Mouse (Mus musculus): ENCODE results near the gene Thrsp. TPM values are rescaled to one million over a fixed set of nuclear protein-coding genes. Genes with fewer than 3 reads are reported as not detected.

Thrsp gene
- polyA plus RNA-seq, 1 experiment from 2014 or later: 0.77 TPM

DNA sequence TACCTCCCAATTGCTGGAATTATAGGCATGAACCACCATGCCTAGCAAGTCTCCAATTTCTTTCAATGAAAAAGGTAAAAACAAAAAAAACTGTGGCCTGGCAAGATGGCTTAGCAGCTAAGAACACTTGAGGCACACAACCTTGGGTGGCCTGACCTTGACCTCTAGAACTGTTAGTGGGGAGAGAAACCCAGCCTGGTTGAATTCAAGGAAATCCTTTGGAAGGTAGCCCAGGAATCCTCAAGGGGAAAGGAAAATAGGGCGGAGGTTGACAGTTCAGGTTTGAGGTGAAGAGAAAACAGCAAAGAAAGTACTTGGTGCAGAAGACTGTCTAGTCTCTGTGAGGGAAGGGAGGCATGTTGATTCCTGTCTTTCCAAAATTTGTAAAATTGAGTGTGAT, 3.1 kb downstream of the Thrsp start:
- Histone ChIP-seq H3K9ac (no peak overlapping the region), H3K27ac (no peak overlapping the region), H3K36me3 (peaks cover 13% of the 10 kb centered on the region), H3K27me3 (replicated peaks) (no peaks in the 10 kb centered on the region), H3K9me3 (no peaks in the 10 kb centered on the region), H3K4me1 (replicated peaks) (0 out of 2 replicates have a peak, but pooled peaks cover 4% of the 10 kb centered on the region), H3K4me3 (replicated peaks) (no peak overlapping the region), H3K4me2 (replicated peaks) (no peak overlapping the region)
- ATAC-seq: no peak
- WGBS: 85% methylated on average over 1 of the region's 1 CpGs

DNA sequence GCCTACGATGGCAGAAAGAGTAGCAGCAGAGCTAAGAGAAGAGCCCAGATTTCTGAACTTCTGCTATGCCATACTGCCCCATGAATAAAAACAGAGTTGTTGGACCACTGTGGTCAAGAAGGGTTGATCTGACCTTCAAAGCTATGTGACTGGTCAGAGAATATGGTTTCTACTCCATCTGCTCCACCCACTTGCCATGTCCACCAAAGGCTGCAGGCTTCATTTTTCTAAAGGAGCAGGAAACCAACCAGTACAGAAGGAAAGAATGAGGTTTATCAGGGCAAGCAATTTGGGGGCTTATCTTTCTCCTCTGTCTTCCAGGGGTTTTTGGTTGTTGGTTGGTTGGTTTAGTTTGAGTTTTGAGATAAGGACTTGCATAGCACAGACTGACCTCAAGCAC, 3.5 kb downstream of the Thrsp start:
- H3K36me3 ChIP-seq: peaks cover 18% of the 10 kb centered on the region

DNA sequence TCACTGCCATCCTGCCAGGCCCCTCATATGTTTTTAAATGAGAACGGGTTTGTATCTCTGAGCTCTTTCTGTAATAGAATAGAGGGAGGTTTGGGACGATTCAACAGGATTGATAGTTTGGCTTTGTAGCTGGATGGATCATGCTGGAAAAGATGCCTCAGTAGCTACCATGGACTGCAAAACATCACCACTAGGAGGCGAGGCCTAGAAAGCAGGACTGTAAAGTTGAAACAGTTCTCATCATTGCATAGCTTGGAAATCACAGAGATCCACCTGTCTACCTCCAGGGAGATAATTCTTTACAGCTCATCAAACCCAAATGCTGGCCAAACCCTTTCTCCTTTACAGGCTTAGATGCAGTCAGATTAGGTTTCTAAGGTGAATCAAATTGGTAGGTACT, 6.0 kb downstream of the Thrsp start:
- Histone ChIP-seq H3K4me2 (replicated peaks) (no peak overlapping the region), H3K9me3 (no peaks in the 10 kb centered on the region), H3K27me3 (replicated peaks) (no peaks in the 10 kb centered on the region), H3K36me3 (peaks cover 18% of the 10 kb centered on the region), H3K4me3 (replicated peaks) (no peak overlapping the region), H3K9ac (no peak overlapping the region), H3K4me1 (replicated peaks) (0 out of 2 replicates have a peak, but pooled peaks cover 6% of the 10 kb centered on the region), H3K27ac (no peak overlapping the region)
- WGBS: 79% methylated on average over 3 of the region's 3 CpGs
- no peak for ATAC-seq

More for the DNA sequence above, 3.5 kb downstream of the Thrsp start:
- H3K4me3 ChIP-seq (replicated peaks): no peak overlapping the region
- H3K27ac ChIP-seq: no peak overlapping the region
- no peak overlapping the region for H3K4me2 ChIP-seq (replicated peaks)
- no peak for ATAC-seq
- no peaks in the 10 kb centered on the region for H3K9me3 ChIP-seq
- 0 out of 2 replicates have a peak, but pooled peaks cover 4% of the 10 kb centered on the region for H3K4me1 ChIP-seq (replicated peaks)
- H3K9ac ChIP-seq: no peak overlapping the region
- no peaks in the 10 kb centered on the region for H3K27me3 ChIP-seq (replicated peaks)
- WGBS: 84% methylated on average over 1 of the region's 1 CpGs

DNA sequence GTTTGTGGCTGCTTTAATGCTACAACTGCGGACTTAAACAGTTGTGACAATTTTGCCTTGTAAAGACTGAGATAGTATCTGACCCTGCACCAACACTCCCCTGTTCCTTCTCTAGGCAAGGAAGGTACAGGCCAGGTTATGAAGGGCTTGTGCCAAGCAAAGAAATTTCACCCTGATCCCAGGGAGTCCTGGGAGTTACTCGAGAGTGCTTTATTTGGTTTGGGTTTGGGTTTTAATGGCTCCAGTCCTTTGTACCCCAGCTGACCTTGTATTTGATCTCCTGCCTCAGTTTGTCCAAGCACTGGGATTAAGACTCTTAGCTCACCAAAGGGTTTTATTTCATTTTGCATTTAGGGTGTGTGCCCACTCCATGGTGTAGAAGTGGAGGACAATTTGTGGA, 6.4 kb downstream of the Thrsp start:
- no peak for ATAC-seq
- Histone ChIP-seq H3K4me1 (replicated peaks) (0 out of 2 replicates have a peak, but pooled peaks cover 6% of the 10 kb centered on the region), H3K36me3 (peaks cover 18% of the 10 kb centered on the region), H3K9ac (no peak overlapping the region), H3K4me3 (replicated peaks) (no peak overlapping the region), H3K9me3 (no peaks in the 10 kb centered on the region), H3K27ac (no peak overlapping the region), H3K27me3 (replicated peaks) (no peaks in the 10 kb centered on the region), H3K4me2 (replicated peaks) (no peak overlapping the region)
- 88% methylated on average over 2 of the region's 2 CpGs for WGBS

DNA sequence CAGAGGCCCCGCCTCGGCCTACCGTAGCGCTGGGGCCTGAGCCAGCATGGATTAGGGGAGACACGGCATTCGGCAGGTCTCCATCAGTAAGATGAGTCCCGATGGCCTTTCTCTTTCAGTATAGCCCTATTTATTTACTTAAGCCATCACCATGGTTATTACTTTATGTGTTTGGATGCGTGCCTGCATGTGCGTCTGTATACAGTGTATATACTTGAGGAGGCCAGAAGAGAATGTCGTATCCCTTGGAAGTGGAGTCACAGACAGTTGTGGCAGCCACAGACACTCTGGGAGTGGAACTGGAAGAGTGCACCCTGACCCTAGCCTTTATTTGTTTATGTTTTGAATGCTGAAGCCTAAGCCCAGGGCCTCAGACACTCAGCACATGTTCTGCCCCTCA, 10.4 kb downstream of the Thrsp start:
- no peaks in the 10 kb centered on the region for H3K27me3 ChIP-seq (replicated peaks)
- H3K9me3 ChIP-seq: no peaks in the 10 kb centered on the region
- H3K27ac ChIP-seq: no peak overlapping the region
- no peak overlapping the region for H3K9ac ChIP-seq
- no peak overlapping the region for H3K4me3 ChIP-seq (replicated peaks)
- H3K4me1 ChIP-seq (replicated peaks): 0 out of 2 replicates have a peak, but pooled peaks cover 2% of the 10 kb centered on the region
- H3K36me3 ChIP-seq: peaks cover 22% of the 10 kb centered on the region
- ATAC-seq: peak; percentile 58; the same call in 1 of the 2 replicates
- WGBS: 67% methylated on average over 10 of the region's 10 CpGs
- no peak overlapping the region for H3K4me2 ChIP-seq (replicated peaks)

DNA sequence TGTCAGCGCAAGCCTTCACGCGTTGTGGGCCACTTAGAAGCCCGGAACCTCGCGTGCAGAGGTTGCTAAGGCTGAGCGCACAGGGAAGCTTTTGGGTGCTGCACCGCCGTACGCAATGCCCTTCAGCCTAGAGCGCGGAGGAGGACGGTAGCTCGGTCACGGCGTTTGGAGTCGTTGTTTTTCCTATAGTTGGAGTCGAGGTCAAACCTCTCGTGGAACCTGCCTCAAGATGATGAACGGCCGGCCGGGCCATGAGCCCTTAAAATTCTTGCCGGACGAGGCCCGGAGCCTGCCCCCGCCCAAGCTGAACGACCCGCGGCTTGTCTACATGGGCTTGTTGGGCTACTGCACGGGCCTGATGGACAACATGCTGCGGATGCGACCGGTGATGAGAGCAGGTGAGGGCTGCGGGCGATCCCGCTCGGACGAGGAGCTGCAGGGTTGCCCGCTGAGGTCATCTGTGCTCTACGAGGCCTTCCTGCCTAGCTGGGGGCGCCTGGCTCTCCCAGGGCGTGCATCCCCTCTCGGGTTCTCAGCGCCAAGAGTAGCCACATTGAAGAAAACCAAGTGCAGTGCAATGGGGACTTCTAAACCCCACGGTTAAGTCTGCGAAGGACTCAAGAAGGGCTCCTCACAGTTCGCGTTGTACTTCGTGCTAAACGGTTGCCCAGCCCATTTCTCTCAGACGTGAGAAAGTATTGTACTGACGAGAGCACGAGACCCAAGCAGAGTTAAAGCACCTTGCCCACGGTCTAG, 17.4 kb downstream of the Thrsp start, which contains the start of gene Ndufc2:
Ndufc2 (plus strand) TSS at position 44 of the 756 bp plus-strand sequence.
- no peaks in the 10 kb centered on the region for H3K27me3 ChIP-seq (replicated peaks)
- WGBS: under 1% methylated on average over 54 of the region's 54 CpGs
- peak within 1 kb of the TSS; percentile 61 for H3K4me2 ChIP-seq (replicated peaks)
- peak; percentile 96 for ATAC-seq
- peaks cover 13% of the 10 kb centered on the region; the same call in 1 of the 2 replicates for H3K4me1 ChIP-seq (replicated peaks)
- peak within 1 kb of the TSS; percentile 88 for H3K27ac ChIP-seq
- H3K9me3 ChIP-seq: no peaks in the 10 kb centered on the region
- peak within 1 kb of the TSS; percentile 88 for H3K4me3 ChIP-seq (replicated peaks)
- peaks cover 8% of the 10 kb centered on the region; the same call in 1 of the 2 replicates for H3K36me3 ChIP-seq
- H3K9ac ChIP-seq: peak within 1 kb of the TSS; percentile 97

DNA sequence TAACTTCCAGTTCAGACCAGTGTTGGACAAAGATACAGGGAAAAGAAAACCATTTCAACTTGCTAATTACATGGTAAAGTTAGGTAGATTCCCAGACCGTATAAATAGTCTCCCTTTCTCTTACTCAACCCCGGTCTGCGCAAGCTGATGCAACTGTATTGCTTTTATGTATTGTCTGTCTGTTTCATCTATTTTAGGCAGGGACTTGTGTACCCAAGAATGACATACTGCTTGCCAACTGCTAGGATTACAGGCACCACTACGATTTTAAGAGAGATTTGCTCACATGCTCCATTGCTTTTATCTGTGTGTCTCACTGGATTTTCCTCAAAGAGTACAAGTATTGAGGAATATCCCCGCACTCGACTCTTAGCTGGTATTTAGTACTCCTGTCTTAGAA, 18.6 kb downstream of the Thrsp start:
- Histone ChIP-seq H3K9ac (no peak overlapping the region), H3K36me3 (peaks cover 6% of the 10 kb centered on the region; the same call in 1 of the 2 replicates), H3K4me2 (replicated peaks) (no peak overlapping the region), H3K27me3 (replicated peaks) (no peaks in the 10 kb centered on the region), H3K4me3 (replicated peaks) (no peak overlapping the region), H3K27ac (no peak overlapping the region), H3K9me3 (no peaks in the 10 kb centered on the region), H3K4me1 (replicated peaks) (peaks cover 13% of the 10 kb centered on the region; the same call in 1 of the 2 replicates)
- WGBS: 88% methylated on average over 6 of the region's 6 CpGs
- no peak for ATAC-seq

DNA sequence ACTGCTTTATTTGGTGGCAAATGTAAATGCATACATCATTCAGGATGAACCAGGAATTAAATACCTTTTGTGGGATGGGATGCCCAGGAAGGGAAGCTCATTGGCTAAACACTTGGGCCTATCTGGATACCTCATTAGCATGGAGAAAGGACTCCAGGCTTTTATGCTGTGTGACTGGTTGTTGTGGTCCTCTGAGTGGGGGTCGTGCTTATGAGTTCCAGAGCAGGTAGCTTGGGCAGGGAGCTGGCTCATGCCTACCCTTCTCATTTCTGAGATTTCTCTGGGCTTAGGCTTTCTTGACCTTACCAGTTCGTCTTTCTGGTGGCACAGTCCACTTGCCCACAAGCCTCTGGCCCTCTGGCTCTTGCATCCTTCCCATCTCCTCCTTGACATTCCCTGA, 23.2 kb downstream of the Thrsp start:
- H3K4me1 ChIP-seq (replicated peaks): 0 out of 2 replicates have a peak, but pooled peaks cover under 1% of the 10 kb centered on the region
- H3K9ac ChIP-seq: no peak overlapping the region
- no peaks in the 10 kb centered on the region for H3K27me3 ChIP-seq (replicated peaks)
- H3K36me3 ChIP-seq: peaks cover 6% of the 10 kb centered on the region; the same call in 1 of the 2 replicates
- no peak for ATAC-seq
- H3K9me3 ChIP-seq: no peaks in the 10 kb centered on the region
- no peak overlapping the region for H3K4me3 ChIP-seq (replicated peaks)
- 81% methylated on average over 2 of the region's 2 CpGs for WGBS
- no peak overlapping the region for H3K27ac ChIP-seq
- H3K4me2 ChIP-seq (replicated peaks): no peak overlapping the region

DNA sequence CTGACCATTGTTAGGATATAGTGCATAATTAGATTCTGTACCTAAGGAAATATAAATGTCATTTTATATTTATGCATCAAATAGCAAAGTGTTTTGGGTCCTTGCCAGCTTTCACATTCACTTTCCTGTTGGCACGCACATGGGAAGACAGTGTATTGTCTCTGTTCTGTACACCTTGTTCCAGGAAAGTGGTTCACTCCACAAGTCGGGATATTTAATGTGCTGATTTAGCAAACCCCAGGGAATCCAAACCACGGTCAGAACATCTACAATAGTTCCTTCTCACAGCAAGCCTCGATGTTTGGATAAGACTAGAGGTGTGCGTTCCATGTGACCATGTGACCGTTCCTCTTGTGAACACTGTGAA, 25.5 kb downstream of the Thrsp start:
- Histone ChIP-seq H3K9me3 (no peaks in the 10 kb centered on the region), H3K27me3 (replicated peaks) (no peaks in the 10 kb centered on the region), H3K9ac (no peak overlapping the region), H3K4me3 (replicated peaks) (no peak overlapping the region), H3K36me3 (peaks cover 24% of the 10 kb centered on the region), H3K4me1 (replicated peaks) (no peaks in the 10 kb centered on the region), H3K27ac (no peak overlapping the region), H3K4me2 (replicated peaks) (no peak overlapping the region)
- 85% methylated on average over 6 of the region's 6 CpGs for WGBS
- no peak for ATAC-seq

DNA sequence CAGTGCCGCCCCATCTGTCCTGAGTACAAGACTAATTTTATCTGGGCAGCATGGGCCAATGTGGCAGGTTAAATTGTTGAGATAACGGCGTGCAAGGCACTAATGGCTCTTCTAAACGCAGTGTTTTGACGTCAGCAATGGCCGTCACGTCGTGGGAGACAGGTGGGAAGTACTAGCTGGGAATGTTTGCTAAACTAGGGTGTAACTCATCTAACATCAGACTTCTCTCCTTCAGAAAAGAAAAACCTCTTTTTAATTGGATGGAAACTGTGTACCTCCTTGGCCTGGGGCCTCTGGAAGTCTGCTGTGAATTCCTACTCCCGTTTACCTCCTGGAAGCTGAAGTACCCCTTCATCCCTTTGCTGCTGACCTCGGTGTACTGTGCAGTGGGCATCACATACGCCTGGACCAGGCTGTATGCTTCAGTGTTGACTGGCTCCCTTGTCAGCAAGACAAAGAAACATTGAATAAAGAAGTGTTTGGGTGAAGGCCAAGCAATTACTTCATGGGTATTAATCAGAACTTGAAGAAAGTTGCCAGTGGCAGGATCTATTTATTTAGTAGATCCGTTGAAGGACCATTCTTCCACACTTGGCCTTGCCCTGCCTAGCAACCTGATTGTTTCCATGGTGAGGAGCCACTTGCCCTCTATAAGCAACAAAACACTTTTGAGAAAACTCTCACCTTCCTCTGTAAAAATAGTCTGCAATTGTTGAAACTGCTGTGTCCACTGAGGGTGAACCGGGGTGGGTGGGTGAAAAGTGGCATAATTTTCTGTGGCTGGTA, 26.0 kb downstream of the Thrsp start:
- Histone ChIP-seq H3K36me3 (peaks cover 29% of the 10 kb centered on the region), H3K4me1 (replicated peaks) (no peaks in the 10 kb centered on the region), H3K4me2 (replicated peaks) (no peak overlapping the region), H3K27me3 (replicated peaks) (no peaks in the 10 kb centered on the region), H3K9me3 (no peaks in the 10 kb centered on the region), H3K27ac (no peak overlapping the region), H3K4me3 (replicated peaks) (no peak overlapping the region), H3K9ac (no peak overlapping the region)
- 79% methylated on average over 13 of the region's 13 CpGs for WGBS
- ATAC-seq: no peak

DNA sequence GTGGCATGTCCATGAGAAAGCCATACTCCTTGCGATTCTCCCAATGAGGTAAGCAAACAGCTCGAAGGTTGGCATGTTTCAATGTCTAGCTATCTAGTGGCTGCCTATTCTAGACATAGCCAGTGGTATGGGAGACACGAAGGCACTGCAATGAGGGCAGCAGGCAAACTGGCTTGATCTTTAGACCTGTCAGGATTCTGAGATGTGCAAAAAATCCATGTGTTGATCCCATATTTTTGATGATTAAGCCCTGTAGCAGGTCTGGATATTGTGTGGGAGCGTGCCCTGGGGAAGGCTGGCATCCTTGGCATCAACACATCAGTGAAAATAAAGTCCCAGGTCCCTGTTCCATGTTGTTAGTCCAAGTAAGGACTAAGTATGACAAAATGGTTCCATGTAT, 29.0 kb downstream of the Thrsp start:
- Histone ChIP-seq H3K9ac (no peak overlapping the region), H3K9me3 (no peaks in the 10 kb centered on the region), H3K4me3 (replicated peaks) (no peak overlapping the region), H3K27ac (no peak overlapping the region), H3K36me3 (peaks cover 42% of the 10 kb centered on the region), H3K27me3 (replicated peaks) (no peaks in the 10 kb centered on the region), H3K4me2 (replicated peaks) (no peak overlapping the region), H3K4me1 (replicated peaks) (no peaks in the 10 kb centered on the region)
- WGBS: 93% methylated on average over 4 of the region's 4 CpGs
- ATAC-seq: no peak

DNA sequence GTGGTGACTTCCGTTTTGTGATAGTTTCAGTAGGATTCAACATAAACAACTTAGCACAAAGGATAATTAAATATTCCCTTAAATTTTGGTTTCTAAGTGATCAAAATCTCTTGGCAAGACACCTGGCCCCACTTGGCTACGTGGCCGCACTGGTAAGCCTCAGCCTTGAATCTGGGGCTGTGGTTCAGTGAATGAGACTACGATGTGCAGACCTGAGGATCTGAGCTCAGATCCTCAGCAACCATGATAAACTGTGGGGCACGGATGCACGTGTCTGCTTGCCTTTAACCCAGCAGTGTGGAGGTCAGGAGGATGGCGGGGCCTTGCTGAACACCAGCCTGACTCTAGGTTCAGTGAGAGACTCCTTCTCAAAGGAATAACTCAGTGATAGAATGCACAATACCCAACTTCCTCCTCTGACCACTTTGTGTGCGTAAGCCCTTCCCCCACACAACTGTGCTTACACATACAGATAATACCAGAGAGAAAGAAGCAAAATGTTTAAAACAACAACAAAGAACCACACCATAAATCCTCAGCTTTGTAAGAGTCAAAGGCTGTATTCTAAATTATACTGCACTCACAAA, 29.9 kb downstream of the Thrsp start:
- Histone ChIP-seq H3K27ac (peak overlapping the region; percentile 52; the same call in 1 of the 2 replicates), H3K4me1 (replicated peaks) (no peaks in the 10 kb centered on the region), H3K9me3 (no peaks in the 10 kb centered on the region), H3K27me3 (replicated peaks) (no peaks in the 10 kb centered on the region), H3K4me3 (replicated peaks) (no peak overlapping the region), H3K4me2 (replicated peaks) (no peak overlapping the region), H3K9ac (no peak overlapping the region), H3K36me3 (peaks cover 47% of the 10 kb centered on the region)
- WGBS: 88% methylated on average over 8 of the region's 8 CpGs
- ATAC-seq: no peak
